Mouse (Mus musculus) hematopoietic stem cell, adult 5-6 weeks (primary cell): Measurements from ENCODE around the gene Cemip. TPM values are rescaled to one million over a fixed set of nuclear protein-coding genes. Genes with fewer than 3 reads are reported as not detected.

ENCODE experiments used
- ATAC-seq, 2 experiments: fragments of 125-278 bp in 1 of 2; replicated peaks in 1 of 2; 2 replicates each; pipeline ENCODE4 v1.8.0; 2016 to 2017; ENCODE audit warnings: inconsistent platforms in 2 of 2, mild to moderate bottlenecking in 2 of 2, moderate number of reproducible peaks in 2 of 2, low read depth in 1 of 2, moderate TSS enrichment in 1 of 2; ENCODE audit not compliant: low FRiP score in 2 of 2, poor library complexity in 2 of 2, severe bottlenecking in 2 of 2, insufficient read depth in 1 of 2, low TSS enrichment in 1 of 2
- total RNA-seq: library from RNA; stranded (forward); fragments of 172-1452, 232-1000 nt; gene quantifications from 2 replicates; pipeline ENCODE4 v1.2.3, GENCODE M21; 2017

Gene Cemip
- total RNA-seq, 1 experiment from 2014 or later: not detected

DNA sequence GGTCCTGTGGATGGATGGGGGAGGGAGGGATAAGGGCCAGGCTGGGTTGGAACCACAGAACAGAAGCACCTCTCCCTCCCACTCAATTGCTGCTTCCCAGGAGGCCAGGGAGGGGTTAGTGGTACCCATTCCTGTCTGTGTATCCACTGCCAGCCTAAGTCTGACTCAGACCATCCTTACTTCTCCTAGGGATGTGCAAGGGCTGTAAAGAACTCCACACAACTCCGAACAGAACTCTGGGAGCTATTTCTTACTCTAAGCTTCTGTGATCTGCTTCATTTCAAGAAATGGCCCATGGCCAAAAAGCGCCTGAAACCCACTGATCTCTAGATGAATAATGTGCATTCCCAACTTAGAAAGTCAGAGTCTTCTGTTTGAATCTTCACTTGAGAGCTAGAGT lies 146.2 kb downstream of the Cemip start:
- no peak for ATAC-seq

- ATAC-seq: no peak
These were observed 147.1 kb downstream of the Cemip start for GRCm38 (mm10) chr7:83939017-83939721.

DNA sequence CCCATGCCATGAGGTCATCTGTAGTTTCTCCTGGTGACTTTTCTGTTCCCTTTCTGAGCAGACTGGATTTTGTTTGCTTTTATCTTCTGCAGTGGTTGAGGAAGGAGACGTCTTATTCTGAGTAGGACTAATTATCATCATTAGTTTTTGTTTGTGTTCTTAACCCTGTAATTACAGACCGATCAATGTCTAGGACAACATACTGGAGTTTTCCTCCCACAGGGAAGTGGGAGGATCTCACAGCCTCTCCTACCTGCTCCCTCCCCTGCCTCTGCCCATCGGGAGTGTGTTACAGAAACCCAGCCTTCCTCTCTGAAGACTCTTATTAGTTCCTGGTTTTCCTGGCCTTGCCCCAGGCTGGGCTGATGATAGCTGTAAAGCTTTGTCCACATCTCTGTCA lies 164.7 kb downstream of the Cemip start:
- no peak for ATAC-seq

DNA sequence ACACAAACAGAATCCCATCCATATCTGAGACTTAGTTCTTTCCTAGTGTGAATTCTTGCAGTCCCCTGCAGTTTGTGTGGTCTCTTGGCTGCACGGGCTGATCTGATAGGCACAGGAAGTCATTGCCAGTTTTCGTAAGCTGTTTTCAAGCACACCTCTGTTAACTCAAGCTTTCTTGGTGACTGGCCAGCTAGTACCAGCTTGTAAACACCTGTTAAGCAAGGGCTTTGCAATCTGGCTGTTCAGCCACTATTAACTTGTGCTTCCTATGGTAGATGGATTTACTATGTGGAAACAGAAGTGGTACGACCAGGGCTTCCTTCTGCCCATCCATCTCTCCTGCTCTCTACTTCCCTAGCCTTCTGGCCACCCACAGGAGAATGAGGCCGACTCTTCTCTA lies 166.1 kb downstream of the Cemip start:
- no peak for ATAC-seq

DNA sequence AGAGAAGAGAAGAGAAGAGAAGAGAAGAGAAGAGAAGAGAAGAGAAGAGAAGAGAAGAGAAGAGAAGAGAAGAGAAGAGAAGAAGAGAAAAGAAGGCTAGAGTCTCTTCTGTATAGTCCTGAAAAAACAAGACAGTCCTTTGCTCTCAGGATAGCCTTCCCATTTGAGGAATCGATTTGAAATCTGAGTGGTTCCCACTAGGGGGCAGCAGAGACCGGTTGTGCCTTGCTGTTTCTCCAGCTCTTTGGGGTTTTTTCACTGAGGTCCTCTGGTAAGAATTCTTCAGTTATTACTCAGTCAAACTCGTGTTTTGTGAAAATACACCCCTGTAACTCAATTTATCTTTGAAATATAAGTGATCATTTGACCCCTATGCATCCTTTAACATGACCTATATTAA lies 171.7 kb downstream of the Cemip start:
- ATAC-seq: peak; percentile 72 to 74; a peak in 3 of 4 replicates

GRCm38 (mm10) chr7:83913995-83914394 lies 172.3 kb downstream of the Cemip start:
- no peak for ATAC-seq

DNA sequence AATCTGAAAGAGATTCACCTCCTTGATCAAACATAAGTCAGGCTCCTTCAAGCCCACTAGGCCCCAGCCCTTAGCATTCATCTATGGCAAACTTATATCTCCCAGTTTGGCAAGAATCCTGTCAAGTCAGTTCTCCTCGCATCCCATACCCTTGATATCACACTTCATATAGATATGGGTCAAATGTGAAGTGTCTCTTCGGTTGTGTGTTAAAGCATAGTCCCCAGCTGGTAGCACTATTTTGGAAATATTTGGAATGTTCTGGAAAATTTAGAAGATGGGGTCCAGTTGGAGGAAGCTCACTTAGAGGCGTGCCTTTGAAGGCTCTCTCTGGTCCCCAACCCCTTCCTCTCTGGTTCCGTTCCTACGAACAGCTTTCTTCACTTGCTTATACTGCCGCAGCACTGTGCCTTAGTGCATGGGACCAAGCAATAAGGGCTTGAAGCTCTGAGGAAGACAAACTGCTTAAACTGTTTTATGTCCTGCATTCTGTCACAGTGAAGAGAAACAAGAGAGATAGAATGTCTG lies 172.8 kb downstream of the Cemip start:
- no peak for ATAC-seq

DNA sequence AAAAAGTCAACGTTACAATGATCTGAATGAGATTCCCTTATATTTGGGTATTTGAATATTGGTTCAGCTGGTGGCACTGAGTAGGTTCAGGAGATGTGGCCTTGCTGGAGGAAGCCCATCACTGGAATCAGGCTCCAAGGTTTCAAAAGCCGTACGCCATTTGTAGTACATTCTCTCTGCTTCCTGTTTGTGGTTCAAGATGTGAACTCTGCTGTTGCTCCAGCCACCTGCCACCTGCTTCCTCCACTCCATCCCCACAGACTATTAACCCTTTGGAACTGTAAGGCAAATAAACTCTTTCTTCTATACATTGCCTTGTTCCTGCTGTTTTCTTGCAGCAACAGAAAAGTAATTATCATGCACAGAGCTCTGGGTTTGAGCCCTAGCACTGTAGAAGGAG lies 174.4 kb downstream of the Cemip start:
- peak; percentile 75 to 80 for ATAC-seq

- peak; percentile 73 to 85 for ATAC-seq
These were observed 181.5 kb downstream of the Cemip start for GRCm38 (mm10) chr7:83904831-83905230.

GRCm38 (mm10) chr7:83902296-83903145 lies 183.8 kb downstream of the Cemip start:
- ATAC-seq: no peak

DNA sequence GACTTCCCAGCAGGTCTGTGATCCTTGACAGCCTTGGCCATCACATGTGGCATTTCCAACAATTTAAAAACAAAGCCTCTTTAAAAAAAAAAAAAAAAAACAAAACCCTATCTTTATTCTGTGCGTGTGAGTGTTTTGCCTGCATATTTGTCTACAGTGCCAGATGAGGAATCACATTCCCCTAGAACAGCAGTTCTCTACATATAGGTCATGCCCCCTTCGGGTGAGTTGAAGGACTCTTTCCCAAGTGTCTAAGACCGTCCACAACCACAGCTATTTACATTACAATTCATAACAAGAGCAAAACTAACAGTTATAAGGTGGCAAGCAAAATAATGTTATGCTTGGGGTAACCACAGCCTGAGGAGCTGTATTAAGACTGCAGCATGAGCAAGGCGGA lies 184.9 kb downstream of the Cemip start:
- ATAC-seq: no peak

DNA sequence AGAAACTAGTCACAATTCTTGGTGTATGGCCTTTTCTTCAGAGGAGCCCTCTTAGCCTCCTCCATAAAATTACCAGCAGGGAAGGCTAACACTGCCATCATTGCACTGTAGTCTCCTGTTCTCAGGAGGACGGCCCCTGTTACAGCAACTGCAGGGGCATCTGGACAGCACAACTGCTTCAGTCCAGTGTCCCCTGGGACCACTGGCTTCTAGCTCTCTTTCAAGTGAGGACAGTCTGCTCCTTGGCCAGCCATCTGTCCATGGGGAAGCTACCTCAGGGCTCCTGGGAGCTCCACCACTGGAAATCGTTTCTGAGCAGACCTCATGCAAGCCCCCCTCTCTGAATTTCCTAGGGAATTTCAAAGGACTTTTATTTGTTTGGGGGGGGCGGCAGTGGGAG lies 185.8 kb downstream of the Cemip start:
- no peak for ATAC-seq

GRCm38 (mm10) chr7:83898267-83898666 lies 188.0 kb downstream of the Cemip start:
- peak in 1 of 2 experiments; percentile 34; a peak in 1 of 4 replicates for ATAC-seq

- no peak for ATAC-seq
These were observed 190.1 kb downstream of the Cemip start for GRCm38 (mm10) chr7:83896077-83896740.

- no peak for ATAC-seq
These were observed 192.0 kb downstream of the Cemip start for GRCm38 (mm10) chr7:83894348-83894747.

GRCm38 (mm10) chr7:83892333-83892669 lies 194.0 kb downstream of the Cemip start:
- no peak for ATAC-seq

- peak; percentile 93 to 96 for ATAC-seq
These were observed 194.6 kb downstream of the Cemip start for GRCm38 (mm10) chr7:83891433-83892332.
